Mouse (Mus musculus) kidney, embryonic 14.5 days (tissue): ENCODE data around the gene Gm19426. TPM values are rescaled to one million over a fixed set of nuclear protein-coding genes. Genes with fewer than 3 reads are reported as not detected.

Experiments used
- ATAC-seq: fragments of 200-750 bp; cut with Nextera tagmentation; 2 replicates; pipeline ENCODE4 v1.8.0; 2017; ENCODE audit warnings: moderate number of reproducible peaks, mild to moderate bottlenecking, moderate TSS enrichment, moderate library complexity; ENCODE audit not compliant: low FRiP score, low TSS enrichment
- H3K27ac ChIP-seq: fragments of 300-500 bp; sonication (generic); 2 replicates; pipeline ENCODE4 v1.5.1; 2014; ENCODE audit warnings: low read depth, mild to moderate bottlenecking, low read length, moderate library complexity, mixed read lengths
- H3K27me3 ChIP-seq: fragments of 300-500 bp; sonication (generic); 2 replicates; pipeline ENCODE4 v1.6.1; 2014; ENCODE audit warnings: mild to moderate bottlenecking, low read length; ENCODE audit not compliant: control insufficient read depth, insufficient read depth
- H3K36me3 ChIP-seq: fragments of 300-500 bp; sonication (generic); 2 replicates; pipeline ENCODE4 v1.6.1; 2014; ENCODE audit warnings: low read length, mixed read lengths; ENCODE audit not compliant: control insufficient read depth, insufficient read depth
- H3K4me1 ChIP-seq: fragments of 300-500 bp; sonication (generic); 2 replicates; pipeline ENCODE4 v1.6.1; 2014; ENCODE audit warnings: low read length, mixed read lengths; ENCODE audit not compliant: control insufficient read depth, insufficient read depth
- H3K4me2 ChIP-seq: fragments of 300-500 bp; sonication (generic); replicated peaks from 2 replicates; pipeline ENCODE4 v1.6.1; 2014; ENCODE audit warnings: low read depth, mild to moderate bottlenecking, low read length
- H3K4me3 ChIP-seq: fragments of 300-500 bp; sonication (generic); 2 replicates; pipeline ENCODE4 v1.5.1; 2014; ENCODE audit warnings: mild to moderate bottlenecking, low read length
- H3K9ac ChIP-seq: fragments of 300-500 bp; sonication (generic); 2 replicates; pipeline ENCODE4 v1.6.1; 2014; ENCODE audit warnings: low read depth, mild to moderate bottlenecking, low read length, moderate library complexity
- H3K9me3 ChIP-seq: fragments of 300-500 bp; sonication (generic); 2 replicates; pipeline ENCODE4 v1.6.1; 2016; ENCODE audit warnings: low read length; ENCODE audit not compliant: control insufficient read depth
- WGBS: fragments of 180-500 bp; shearing (Covaris S2); extraction: QIAGEN DNeasy Blood & Tissue Kit; methylation state at CpG from one replicate; pipeline ENCODE4 v1.1.7; 2014; 5-methylcytosine and 5-hydroxymethylcytosine counted together
- polyA plus RNA-seq: library from polyadenylated mRNA; unstranded; fragments of >200 nt; fragmentation: Nextera tagmentation; extraction: Ambion mirVana; gene quantifications from 2 replicates; pipeline ENCODE4 v1.2.1, GENCODE M21; 2014

The Gm19426 gene
- polyA plus RNA-seq, 1 experiment from 2014 or later: 5.6 TPM

- no peak for ATAC-seq
- Histone ChIP-seq H3K9ac (no peak overlapping the region), H3K9me3 (no peaks in the 10 kb centered on the region), H3K4me1 (no peaks in the 10 kb centered on the region), H3K27ac (no peak overlapping the region), H3K36me3 (no peaks in the 10 kb centered on the region), H3K4me3 (no peak overlapping the region), H3K27me3 (no peaks in the 10 kb centered on the region), H3K4me2 (no peak overlapping the region)
- WGBS: 81% methylated on average over 3 of the region's 3 CpGs
These were observed 17.9 kb upstream of the Gm19426 start for GRCm38 (mm10) chr2:84761309-84761708.

- H3K4me2 ChIP-seq: no peak overlapping the region
- no peaks in the 10 kb centered on the region for H3K27me3 ChIP-seq
- ATAC-seq: no peak
- no peaks in the 10 kb centered on the region for H3K9me3 ChIP-seq
- no peaks in the 10 kb centered on the region for H3K36me3 ChIP-seq
- H3K9ac ChIP-seq: no peak overlapping the region
- 75% methylated on average over 8 of the region's 8 CpGs for WGBS
- H3K4me1 ChIP-seq: no peaks in the 10 kb centered on the region
- no peak overlapping the region for H3K27ac ChIP-seq
- no peak overlapping the region for H3K4me3 ChIP-seq
These were observed 17.3 kb upstream of the Gm19426 start for GRCm38 (mm10) chr2:84760777-84761176.

- Histone ChIP-seq H3K4me2 (no peak overlapping the region), H3K27me3 (no peaks in the 10 kb centered on the region), H3K9ac (no peak overlapping the region), H3K4me1 (no peaks in the 10 kb centered on the region), H3K4me3 (no peak overlapping the region), H3K27ac (no peak overlapping the region), H3K9me3 (no peaks in the 10 kb centered on the region), H3K36me3 (no peaks in the 10 kb centered on the region)
- 1% methylated on average over 2 of the region's 2 CpGs for WGBS
- ATAC-seq: peak; percentile 61; the same call in 1 of the 2 replicates
These were observed 15.2 kb upstream of the Gm19426 start for GRCm38 (mm10) chr2:84758542-84759127.

GRCm38 (mm10) chr2:84757026-84757682 lies 13.7 kb upstream of the Gm19426 start:
- Histone ChIP-seq H3K9ac (no peak overlapping the region), H3K27ac (no peak overlapping the region), H3K9me3 (no peaks in the 10 kb centered on the region), H3K4me1 (no peaks in the 10 kb centered on the region), H3K4me2 (no peak overlapping the region), H3K36me3 (no peaks in the 10 kb centered on the region), H3K4me3 (no peak overlapping the region), H3K27me3 (no peaks in the 10 kb centered on the region)
- 57% methylated on average over 7 of the region's 7 CpGs for WGBS
- no peak for ATAC-seq

DNA sequence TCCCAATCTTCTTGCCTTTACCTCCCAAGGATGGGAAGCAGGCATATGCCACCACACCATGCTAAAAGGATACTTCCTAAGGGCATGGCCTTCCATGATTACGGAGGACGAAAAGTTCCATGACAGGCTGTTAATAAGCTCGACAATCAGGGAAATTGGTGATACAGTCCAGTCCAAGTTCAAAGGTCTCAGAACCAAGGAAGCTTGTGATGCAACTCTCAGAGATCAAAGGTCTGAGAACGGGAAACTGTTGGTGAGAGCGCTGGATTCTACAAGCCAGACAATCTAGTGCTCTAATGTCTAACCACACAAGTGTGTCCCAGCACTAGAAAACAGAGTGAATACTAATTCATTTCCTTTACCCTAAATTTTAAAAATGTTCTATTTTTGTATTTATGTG lies 12.8 kb upstream of the Gm19426 start:
- ATAC-seq: no peak
- WGBS: 78% methylated on average over 5 of the region's 5 CpGs
- no peaks in the 10 kb centered on the region for H3K4me1 ChIP-seq
- no peak overlapping the region for H3K4me2 ChIP-seq
- H3K9me3 ChIP-seq: no peaks in the 10 kb centered on the region
- no peak overlapping the region for H3K9ac ChIP-seq
- no peaks in the 10 kb centered on the region for H3K27me3 ChIP-seq
- H3K36me3 ChIP-seq: no peaks in the 10 kb centered on the region
- no peak overlapping the region for H3K4me3 ChIP-seq
- H3K27ac ChIP-seq: no peak overlapping the region

GRCm38 (mm10) chr2:84750115-84750514 lies 6.7 kb upstream of the Gm19426 start:
- Histone ChIP-seq H3K4me2 (no peak overlapping the region), H3K9ac (no peak overlapping the region), H3K27ac (no peak overlapping the region), H3K9me3 (no peaks in the 10 kb centered on the region), H3K4me1 (no peaks in the 10 kb centered on the region), H3K27me3 (no peaks in the 10 kb centered on the region), H3K4me3 (no peak overlapping the region), H3K36me3 (no peaks in the 10 kb centered on the region)
- no peak for ATAC-seq
- WGBS: 56% methylated on average over 6 of the region's 6 CpGs

DNA sequence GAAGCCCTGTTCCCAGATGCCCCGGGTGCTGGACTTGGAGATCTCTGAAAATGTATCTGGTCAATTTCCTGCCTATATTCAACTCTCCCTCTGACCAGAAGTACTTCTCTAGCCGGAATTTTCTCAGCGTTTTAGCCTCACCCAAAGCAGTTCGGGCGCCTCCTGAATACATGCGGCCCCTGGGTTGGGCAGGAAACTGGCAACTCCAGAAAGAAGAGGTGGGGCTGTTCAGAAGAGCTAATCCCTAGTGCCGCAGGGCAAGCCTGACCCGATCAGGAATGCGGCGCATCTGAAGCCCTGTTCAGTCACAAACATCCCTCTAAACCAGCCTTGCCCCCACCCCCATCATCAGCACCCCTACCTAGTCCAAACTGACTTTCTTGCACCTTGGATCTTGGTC lies 671 bp upstream of the Gm19426 start:
- Histone ChIP-seq H3K27me3 (no peaks in the 10 kb centered on the region), H3K27ac (peak overlapping the region; percentile 99), H3K4me1 (peaks cover 30% of the 10 kb centered on the region), H3K4me2 (peak overlapping the region; percentile 97), H3K4me3 (peak overlapping the region; percentile 77), H3K9me3 (no peaks in the 10 kb centered on the region), H3K36me3 (peaks cover 18% of the 10 kb centered on the region), H3K9ac (peak overlapping the region; percentile 97; the same call in 1 of the 2 replicates)
- ATAC-seq: peak; percentile 18
- WGBS: 2% methylated on average over 10 of the region's 10 CpGs

DNA sequence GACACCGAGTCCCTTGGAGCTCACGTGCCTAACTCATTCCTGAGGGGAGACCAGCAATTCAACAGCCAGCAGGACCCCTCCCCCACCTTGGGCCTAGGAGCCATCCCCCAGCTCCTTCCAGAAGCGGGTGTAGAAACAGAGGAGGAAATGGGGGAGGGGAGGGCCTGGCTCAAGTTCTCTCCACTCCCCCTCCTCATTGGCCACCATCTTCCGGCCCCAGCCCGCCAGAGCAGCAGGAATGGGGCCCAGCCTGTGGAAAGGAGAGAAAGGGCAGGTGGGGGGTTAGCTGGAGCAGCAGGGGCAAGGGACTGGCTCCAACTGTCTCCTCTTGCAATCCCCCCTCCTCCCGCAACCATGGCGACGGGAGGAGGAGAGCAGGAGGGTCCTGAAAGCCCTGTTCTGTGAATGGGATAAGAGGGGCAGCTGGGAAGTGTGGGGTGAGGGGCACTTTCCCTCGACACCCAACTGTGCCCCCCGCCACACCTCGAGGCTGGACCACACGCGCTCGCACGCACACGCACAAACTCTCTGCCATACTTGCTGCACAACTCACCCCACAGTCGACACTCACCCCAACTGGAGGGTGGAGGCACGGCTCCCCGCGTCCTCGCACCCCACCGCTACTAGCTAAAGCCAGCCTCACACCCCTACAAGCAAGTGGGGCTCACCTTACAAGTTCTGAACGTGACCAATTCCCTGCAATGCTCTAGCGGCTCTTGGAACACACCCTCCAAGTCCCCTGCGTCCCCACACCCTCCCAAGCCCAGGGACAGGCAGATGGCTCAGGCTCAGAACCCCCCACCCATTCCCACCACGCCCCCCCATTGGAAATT lies 788 bp downstream of the Gm19426 start:
- H3K27me3 ChIP-seq: no peaks in the 10 kb centered on the region
- ATAC-seq: peak; percentile 82
- peak overlapping the region; percentile 77 for H3K4me3 ChIP-seq
- under 1% methylated on average over 25 of the region's 26 CpGs for WGBS
- peak overlapping the region; percentile 99 for H3K27ac ChIP-seq
- no peaks in the 10 kb centered on the region for H3K9me3 ChIP-seq
- peaks cover 18% of the 10 kb centered on the region for H3K36me3 ChIP-seq
- H3K4me1 ChIP-seq: peaks cover 45% of the 10 kb centered on the region
- H3K4me2 ChIP-seq: peak overlapping the region; percentile 97
- peak overlapping the region; percentile 97 for H3K9ac ChIP-seq
